Mouse (Mus musculus) CH12.LX (cell line): ENCODE data around the gene Zfp580.

ENCODE experiments used
- CTCF ChIP-seq, 2 experiments: IDR thresholded peaks in 1 of 2; conservative IDR thresholded peaks in 1 of 2; 2 replicates each; pipeline ENCODE4 v1.5.1; 2011 to 2012; ENCODE audit warnings: low read depth in 2 of 2, low read length in 2 of 2, improper control_type of control experiment in 1 of 2, inconsistent platforms in 1 of 2, mild to moderate bottlenecking in 1 of 2, moderate library complexity in 1 of 2
- GABPA ChIP-seq: IDR thresholded peaks from 2 replicates; pipeline ENCODE4 v1.6.1; 2012; ENCODE audit warnings: low read depth, low read length, improper control_type of control experiment, inconsistent platforms; ENCODE audit not compliant: insufficient replicate concordance
- JUND ChIP-seq: conservative IDR thresholded peaks from 2 replicates; pipeline ENCODE4 v1.6.1; 2011; ENCODE audit warnings: low read depth, low read length, improper control_type of control experiment
- POLR2A ChIP-seq: IDR thresholded peaks from 2 replicates; pipeline ENCODE4 v1.6.1; 2011; ENCODE audit warnings: low read depth, mild to moderate bottlenecking, improper control_type of control experiment, low read length
- TCF12 ChIP-seq: IDR thresholded peaks from 2 replicates; pipeline ENCODE4 v1.6.1; 2014; ENCODE audit warnings: low read depth, mild to moderate bottlenecking, inconsistent platforms, low read length, improper control_type of control experiment

DNA sequence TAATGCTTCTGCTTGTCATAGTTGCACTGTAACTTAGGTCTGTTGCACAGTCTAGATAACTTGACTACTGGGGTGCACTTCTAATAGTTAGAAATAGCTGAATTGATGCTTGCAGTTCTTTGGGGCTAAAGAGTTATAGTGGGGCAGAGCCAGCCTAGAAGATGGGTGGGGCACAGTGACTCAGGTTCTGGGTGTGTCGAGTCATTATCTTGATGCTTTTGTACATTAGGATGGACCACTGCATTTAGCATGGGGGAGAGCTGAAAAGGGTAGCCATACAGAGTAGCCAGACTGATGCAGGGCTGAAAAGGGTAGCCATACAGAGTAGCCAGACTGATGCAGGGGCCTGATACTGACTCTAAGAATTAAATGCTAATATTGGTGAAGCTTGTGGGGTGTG, 22.2 kb downstream of the Zfp580 start:
- TF ChIP-seq JUND (no peak), POLR2A (no peak), TCF12 (no peak), GABPA (no peak), CTCF (conservative IDR thresholded peaks at IDR 0.05 in 1 of 2, IDR thresholded peaks at IDR 0.05 in 1 of 2; ENCODE audit: low read depth in 2 of 2, low read length in 2 of 2) (no peak)
